Mouse (Mus musculus): Measurements from ENCODE around the gene Foxd2. TPM values are rescaled to one million over a fixed set of nuclear protein-coding genes. Genes with fewer than 3 reads are reported as not detected.

The Foxd2 gene
- polyA plus RNA-seq, 1 experiment from 2014 or later, result 0.05 TPM

DNA sequence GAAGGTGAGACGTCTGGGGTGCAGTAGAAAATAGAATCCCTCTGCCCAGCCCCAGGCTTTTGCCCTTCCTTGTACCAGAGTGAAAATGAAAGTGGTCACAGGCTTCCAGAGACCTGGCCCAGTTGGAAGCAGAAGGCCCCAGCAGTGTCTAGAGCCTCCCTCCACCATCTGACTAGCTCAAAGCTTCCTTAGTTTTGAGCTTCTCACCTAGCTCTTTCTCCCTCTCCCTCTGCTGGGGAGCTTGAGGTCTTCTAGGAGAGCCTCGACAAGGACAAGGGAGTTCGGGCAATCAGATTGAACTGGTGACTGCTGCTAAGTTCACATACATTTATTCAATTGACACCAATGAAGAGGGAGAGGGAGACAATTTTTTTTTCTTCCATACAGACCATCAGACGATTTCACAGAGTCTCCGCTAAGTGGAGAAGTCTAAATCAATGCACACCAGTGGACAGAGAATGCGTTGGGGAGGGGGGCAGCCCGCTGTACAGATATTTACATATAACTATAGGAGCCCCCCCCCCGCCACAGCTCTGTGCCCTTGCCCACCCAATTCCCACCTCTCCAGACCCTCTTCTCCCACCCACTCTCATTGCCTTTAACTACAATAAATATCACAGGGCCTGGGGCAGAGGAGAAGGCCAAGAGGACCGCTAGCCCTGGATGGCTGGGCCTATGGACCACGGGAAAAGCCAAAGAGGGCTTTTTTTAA lies 2.5 kb downstream of the Foxd2 start:
- Histone ChIP-seq H3K9ac (ENCODE audit: low read depth, low read length) (no peak overlapping the region), H3K27me3 (replicated peaks; ENCODE audit: control insufficient read depth, insufficient read depth, low read length) (peaks cover 59% of the 10 kb centered on the region), H3K36me3 (ENCODE audit: control insufficient read depth, insufficient read depth, low read length) (no peaks in the 10 kb centered on the region), H3K9me3 (ENCODE audit: control insufficient read depth, low read length) (peaks cover 2% of the 10 kb centered on the region; the same call in 1 of the 2 replicates), H3K4me2 (ENCODE audit: low read length) (no peak overlapping the region), H3K27ac (ENCODE audit: low read depth, low read length) (no peak overlapping the region), H3K4me3 (ENCODE audit: low read length) (no peak overlapping the region), H3K4me1 (ENCODE audit: control insufficient read depth, insufficient read depth, low read depth, low read length) (peaks cover 15% of the 10 kb centered on the region)
- ATAC-seq, result no peak
- 16% methylated on average over 10 of the region's 10 CpGs for WGBS

DNA sequence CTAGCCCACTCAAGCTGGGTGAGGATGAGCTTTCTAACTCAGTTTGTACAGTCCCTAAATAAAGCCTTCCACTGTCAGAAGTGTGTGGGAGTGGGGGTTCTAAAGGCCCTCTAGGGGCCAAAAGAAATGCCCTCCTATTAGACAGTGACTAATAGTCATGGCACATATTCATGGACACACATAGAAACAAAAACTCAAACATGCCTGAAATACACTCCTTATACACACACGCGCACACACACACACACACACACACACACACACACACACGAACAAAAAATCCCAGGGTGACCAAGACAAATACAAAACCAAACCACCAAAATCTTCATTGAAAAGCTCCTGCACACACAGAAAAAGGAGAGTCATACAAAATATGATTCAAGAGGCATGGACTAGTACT lies 3.2 kb downstream of the Foxd2 start:
- H3K9ac ChIP-seq (ENCODE audit: low read depth, low read length), result no peak overlapping the region
- H3K9me3 ChIP-seq (ENCODE audit: control insufficient read depth, low read length), result no peaks in the 10 kb centered on the region; the same call in 1 of the 2 replicates
- H3K4me2 ChIP-seq (ENCODE audit: low read length), result no peak overlapping the region
- peaks cover 54% of the 10 kb centered on the region for H3K27me3 ChIP-seq (replicated peaks; ENCODE audit: control insufficient read depth, insufficient read depth, low read length)
- WGBS, result 60% methylated on average over 3 of the region's 3 CpGs
- no peak overlapping the region for H3K27ac ChIP-seq (ENCODE audit: low read depth, low read length)
- no peak overlapping the region for H3K4me3 ChIP-seq (ENCODE audit: low read length)
- ATAC-seq, result no peak
- H3K36me3 ChIP-seq (ENCODE audit: control insufficient read depth, insufficient read depth, low read length), result no peaks in the 10 kb centered on the region
- H3K4me1 ChIP-seq (ENCODE audit: control insufficient read depth, insufficient read depth, low read depth, low read length), result peaks cover 15% of the 10 kb centered on the region

DNA sequence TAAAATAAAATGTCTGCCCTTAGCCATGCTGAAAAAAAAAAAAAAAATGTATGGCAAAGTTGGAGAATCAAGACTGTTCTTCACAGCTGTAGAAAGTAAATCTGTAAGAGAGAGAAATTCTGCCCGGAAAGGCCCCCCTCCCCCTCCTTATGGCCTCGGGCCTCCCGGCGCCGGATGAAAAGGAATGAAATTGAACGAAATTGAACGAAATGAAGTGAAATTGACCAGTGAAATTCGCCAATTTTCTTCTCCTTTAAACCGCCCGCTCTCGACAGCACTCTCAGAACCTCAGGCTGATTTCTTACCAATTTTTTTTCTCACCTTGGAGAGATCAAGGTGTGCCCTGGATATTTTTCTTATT lies 5.3 kb downstream of the Foxd2 start:
- WGBS, result 1% methylated on average over 11 of the region's 11 CpGs
- H3K36me3 ChIP-seq (ENCODE audit: control insufficient read depth, insufficient read depth, low read length), result no peaks in the 10 kb centered on the region
- H3K9me3 ChIP-seq (ENCODE audit: control insufficient read depth, low read length), result no peaks in the 10 kb centered on the region
- peaks cover 8% of the 10 kb centered on the region; the same call in 1 of the 2 replicates for H3K4me1 ChIP-seq (ENCODE audit: control insufficient read depth, insufficient read depth, low read depth, low read length)
- H3K4me2 ChIP-seq (ENCODE audit: low read length), result no peak overlapping the region
- H3K27ac ChIP-seq (ENCODE audit: low read depth, low read length), result no peak overlapping the region
- no peak for ATAC-seq
- no peak overlapping the region for H3K4me3 ChIP-seq (ENCODE audit: low read length)
- H3K9ac ChIP-seq (ENCODE audit: low read depth, low read length), result no peak overlapping the region
- peaks cover 54% of the 10 kb centered on the region for H3K27me3 ChIP-seq (replicated peaks; ENCODE audit: control insufficient read depth, insufficient read depth, low read length)

DNA sequence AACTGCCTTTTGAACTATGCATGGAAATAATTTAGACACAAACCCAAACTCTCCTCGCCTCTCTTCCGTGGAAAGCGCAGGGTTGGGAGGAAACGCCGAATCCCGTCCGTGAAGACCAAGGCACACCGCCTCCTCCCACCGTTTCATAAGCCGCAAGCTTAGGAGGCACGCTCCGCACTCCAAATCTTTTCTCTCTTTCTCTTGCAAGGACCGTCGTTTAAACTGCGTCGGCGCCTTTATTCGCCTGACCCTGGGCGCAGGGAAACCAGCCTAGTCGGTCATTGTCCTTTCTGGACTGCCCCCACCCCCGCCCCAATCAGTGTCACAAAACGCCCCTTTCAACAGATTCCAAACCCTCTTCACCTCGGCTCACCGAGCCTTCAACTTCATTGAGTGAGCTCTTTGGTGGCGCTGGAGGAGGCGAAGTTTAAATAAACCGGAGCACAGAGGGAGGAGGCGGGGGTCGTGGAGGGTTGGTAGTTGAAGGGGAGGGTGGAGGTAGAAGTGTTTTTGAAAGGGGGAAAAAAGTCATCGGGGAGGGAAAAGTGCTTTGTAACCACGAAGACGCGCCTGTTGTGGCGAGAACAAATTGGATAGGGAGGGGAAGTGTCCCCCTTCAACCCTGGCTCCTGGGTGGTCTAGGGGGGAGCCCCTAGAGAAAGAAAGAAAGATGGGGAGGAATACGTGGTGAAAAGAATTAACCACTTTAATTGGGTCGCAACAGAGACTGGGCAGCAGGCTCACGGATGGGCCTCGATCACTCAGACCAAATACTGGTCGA lies 5.8 kb downstream of the Foxd2 start:
- 1% methylated on average over 39 of the region's 39 CpGs for WGBS

DNA sequence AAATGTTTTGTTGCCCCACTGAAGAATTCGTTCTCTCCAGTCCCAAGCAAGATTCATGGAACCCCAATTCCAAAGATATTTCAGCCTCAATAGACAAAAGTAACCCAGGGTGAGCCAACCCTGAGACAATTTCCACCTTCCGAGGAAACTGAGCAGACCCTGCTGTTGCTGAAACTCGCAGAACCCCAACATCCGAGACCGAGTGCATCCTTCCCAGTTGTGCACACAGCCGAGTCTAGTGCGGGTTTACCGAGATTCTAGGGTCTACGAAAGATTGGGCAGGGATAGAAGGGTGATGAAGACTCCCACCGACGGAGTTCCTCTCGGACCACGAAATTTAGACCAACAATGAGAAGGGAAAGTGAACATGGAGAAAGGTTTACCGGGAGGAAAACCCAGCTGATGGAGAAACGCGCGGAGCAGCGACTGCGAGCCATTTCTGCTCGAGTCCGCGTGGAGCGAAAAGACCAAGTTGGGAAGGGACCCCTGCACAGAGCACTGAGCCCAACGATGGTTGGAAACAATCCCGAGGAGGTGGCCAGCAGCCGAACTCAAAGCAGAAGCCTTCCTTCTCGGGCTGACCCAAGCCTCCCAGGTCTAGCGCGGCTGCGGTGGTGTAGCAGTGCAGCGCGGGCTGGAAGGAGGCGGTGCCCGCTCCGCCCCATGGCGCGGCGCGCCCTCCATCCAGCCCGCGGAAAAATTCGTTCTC lies 6.9 kb downstream of the Foxd2 start:
- no peak overlapping the region for H3K4me3 ChIP-seq (ENCODE audit: low read length)
- no peak overlapping the region for H3K27ac ChIP-seq (ENCODE audit: low read depth, low read length)
- H3K9ac ChIP-seq (ENCODE audit: low read depth, low read length), result no peak overlapping the region
- no peaks in the 10 kb centered on the region for H3K9me3 ChIP-seq (ENCODE audit: control insufficient read depth, low read length)
- no peak overlapping the region; the same call in 1 of the 2 replicates for H3K4me2 ChIP-seq (ENCODE audit: low read length)
- H3K36me3 ChIP-seq (ENCODE audit: control insufficient read depth, insufficient read depth, low read length), result no peaks in the 10 kb centered on the region
- H3K4me1 ChIP-seq (ENCODE audit: control insufficient read depth, insufficient read depth, low read depth, low read length), result no peaks in the 10 kb centered on the region
- peaks cover 59% of the 10 kb centered on the region for H3K27me3 ChIP-seq (replicated peaks; ENCODE audit: control insufficient read depth, insufficient read depth, low read length)
- WGBS, result under 1% methylated on average over 42 of the region's 42 CpGs
- ATAC-seq, result no peak

More for the DNA sequence above, 5.8 kb downstream of the Foxd2 start:
- Histone ChIP-seq H3K36me3 (ENCODE audit: control insufficient read depth, insufficient read depth, low read length) (no peaks in the 10 kb centered on the region), H3K9me3 (ENCODE audit: control insufficient read depth, low read length) (no peaks in the 10 kb centered on the region), H3K27ac (ENCODE audit: low read depth, low read length) (no peak overlapping the region), H3K4me3 (ENCODE audit: low read length) (no peak overlapping the region), H3K9ac (ENCODE audit: low read depth, low read length) (no peak overlapping the region), H3K27me3 (replicated peaks; ENCODE audit: control insufficient read depth, insufficient read depth, low read length) (peaks cover 59% of the 10 kb centered on the region), H3K4me2 (ENCODE audit: low read length) (no peak overlapping the region), H3K4me1 (ENCODE audit: control insufficient read depth, insufficient read depth, low read depth, low read length) (peaks cover 3% of the 10 kb centered on the region; the same call in 1 of the 2 replicates)
- no peak for ATAC-seq

DNA sequence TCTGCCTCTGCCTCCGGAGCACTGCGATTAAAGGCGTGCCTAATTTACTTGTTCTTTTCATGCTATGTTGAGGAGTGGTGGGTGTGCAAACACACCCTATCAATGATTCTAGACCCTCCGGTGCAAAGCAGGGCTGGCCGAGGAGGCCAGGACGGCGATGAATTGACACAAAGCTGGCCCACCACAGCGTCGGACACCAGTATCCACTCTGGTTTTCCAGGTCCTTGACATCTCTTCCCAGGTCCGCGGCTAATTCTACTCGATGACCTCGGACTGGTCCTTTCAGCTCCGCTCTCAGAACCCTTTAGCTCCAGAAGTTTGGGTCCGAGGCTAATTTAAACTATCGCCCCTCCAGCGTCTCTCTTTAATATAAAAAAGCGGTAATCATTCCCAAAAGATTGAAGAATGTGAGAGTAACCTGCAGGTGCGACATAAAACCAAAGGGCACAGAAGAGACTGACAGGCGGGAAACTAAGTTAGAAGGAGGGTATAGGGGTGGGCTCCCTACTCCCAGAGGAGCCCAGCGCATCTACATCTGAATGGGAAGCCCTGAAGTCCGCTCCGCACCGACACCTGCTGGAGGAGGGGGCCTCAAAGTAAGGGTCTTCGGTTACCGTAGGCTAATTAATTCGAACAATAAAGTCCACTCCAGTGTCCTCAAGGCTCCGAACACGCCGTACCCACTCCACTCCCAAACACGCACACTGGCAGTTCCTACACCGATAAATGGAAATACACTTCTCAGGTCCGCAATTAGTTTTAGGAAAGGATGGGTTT lies 7.6 kb downstream of the Foxd2 start:
- Histone ChIP-seq H3K27ac (ENCODE audit: low read depth, low read length) (no peak overlapping the region), H3K9ac (ENCODE audit: low read depth, low read length) (no peak overlapping the region), H3K9me3 (ENCODE audit: control insufficient read depth, low read length) (no peaks in the 10 kb centered on the region), H3K27me3 (replicated peaks; ENCODE audit: control insufficient read depth, insufficient read depth, low read length) (peaks cover 55% of the 10 kb centered on the region), H3K36me3 (ENCODE audit: control insufficient read depth, insufficient read depth, low read length) (no peaks in the 10 kb centered on the region), H3K4me2 (ENCODE audit: low read length) (no peak overlapping the region), H3K4me1 (ENCODE audit: control insufficient read depth, insufficient read depth, low read depth, low read length) (no peaks in the 10 kb centered on the region), H3K4me3 (ENCODE audit: low read length) (no peak overlapping the region)
- WGBS, result 2% methylated on average over 33 of the region's 33 CpGs
- ATAC-seq, result no peak

DNA sequence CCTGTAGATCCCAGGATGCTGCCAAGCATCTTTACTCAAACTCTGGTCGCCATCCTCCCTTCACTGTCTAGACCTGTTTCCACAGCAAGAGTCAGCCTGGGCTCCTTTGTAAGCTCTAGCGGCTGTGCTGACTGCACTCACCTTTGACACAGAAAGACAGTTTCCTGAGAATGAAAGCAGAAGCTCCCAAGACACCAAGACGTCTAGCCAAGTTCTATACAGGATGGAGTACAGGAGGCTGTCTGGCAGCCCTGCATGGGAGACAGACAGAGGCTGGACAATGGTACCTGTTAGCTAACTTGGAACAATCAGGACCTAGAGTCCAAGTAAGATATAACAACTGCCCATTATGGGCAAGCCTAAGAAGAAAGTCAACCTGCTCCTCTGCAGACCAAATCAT lies 8.8 kb downstream of the Foxd2 start:
- Histone ChIP-seq H3K9ac (ENCODE audit: low read depth, low read length) (no peak overlapping the region), H3K36me3 (ENCODE audit: control insufficient read depth, insufficient read depth, low read length) (no peaks in the 10 kb centered on the region), H3K4me1 (ENCODE audit: control insufficient read depth, insufficient read depth, low read depth, low read length) (no peaks in the 10 kb centered on the region), H3K27me3 (replicated peaks; ENCODE audit: control insufficient read depth, insufficient read depth, low read length) (peaks cover 44% of the 10 kb centered on the region), H3K27ac (ENCODE audit: low read depth, low read length) (no peak overlapping the region), H3K4me2 (ENCODE audit: low read length) (no peak overlapping the region), H3K4me3 (ENCODE audit: low read length) (no peak overlapping the region), H3K9me3 (ENCODE audit: control insufficient read depth, low read length) (no peaks in the 10 kb centered on the region)
- WGBS, result 11% methylated on average over 3 of the region's 3 CpGs
- ATAC-seq, result no peak

DNA sequence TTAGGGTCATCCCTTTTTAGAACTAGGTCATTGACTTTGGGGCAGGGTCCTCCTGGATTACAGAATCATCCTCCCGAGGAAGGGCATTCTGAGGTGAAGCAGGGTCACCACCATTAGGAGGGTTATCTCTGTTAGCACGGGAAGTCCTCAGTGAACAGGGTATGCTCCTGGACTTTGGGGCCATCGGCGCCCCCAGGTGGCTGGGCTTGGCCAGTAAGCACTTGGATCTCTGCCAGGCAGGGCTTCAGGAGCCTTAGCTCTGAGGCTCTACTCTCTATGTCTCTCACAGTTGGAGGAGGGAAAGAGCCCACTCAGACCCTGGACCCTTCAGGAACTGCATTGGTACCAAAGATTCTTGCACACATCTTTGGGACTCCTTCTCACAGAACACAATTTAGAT lies 10.8 kb downstream of the Foxd2 start:
- no peak for ATAC-seq
- no peak overlapping the region for H3K27ac ChIP-seq (ENCODE audit: low read depth, low read length)
- WGBS, result 14% methylated on average over 4 of the region's 4 CpGs
- no peaks in the 10 kb centered on the region for H3K9me3 ChIP-seq (ENCODE audit: control insufficient read depth, low read length)
- H3K4me1 ChIP-seq (ENCODE audit: control insufficient read depth, insufficient read depth, low read depth, low read length), result no peaks in the 10 kb centered on the region
- H3K9ac ChIP-seq (ENCODE audit: low read depth, low read length), result no peak overlapping the region
- no peak overlapping the region for H3K4me2 ChIP-seq (ENCODE audit: low read length)
- no peaks in the 10 kb centered on the region for H3K36me3 ChIP-seq (ENCODE audit: control insufficient read depth, insufficient read depth, low read length)
- H3K27me3 ChIP-seq (replicated peaks; ENCODE audit: control insufficient read depth, insufficient read depth, low read length), result peaks cover 33% of the 10 kb centered on the region
- no peak overlapping the region for H3K4me3 ChIP-seq (ENCODE audit: low read length)

Data from hindbrain, embryonic 16.5 days (tissue).